Mouse (Mus musculus) T-helper 1 cell (primary cell): ENCODE results near the gene Vegfb.

Experiments
- in situ Hi-C: fragments of 300-600 bp; cut with MboI, MseI; formaldehyde crosslinking; loops from one replicate; pipeline ENCODE4 v1.15.1; 2025; ENCODE audit warnings: high pct_unique_total_duplicates

The Vegfb gene

DNA sequence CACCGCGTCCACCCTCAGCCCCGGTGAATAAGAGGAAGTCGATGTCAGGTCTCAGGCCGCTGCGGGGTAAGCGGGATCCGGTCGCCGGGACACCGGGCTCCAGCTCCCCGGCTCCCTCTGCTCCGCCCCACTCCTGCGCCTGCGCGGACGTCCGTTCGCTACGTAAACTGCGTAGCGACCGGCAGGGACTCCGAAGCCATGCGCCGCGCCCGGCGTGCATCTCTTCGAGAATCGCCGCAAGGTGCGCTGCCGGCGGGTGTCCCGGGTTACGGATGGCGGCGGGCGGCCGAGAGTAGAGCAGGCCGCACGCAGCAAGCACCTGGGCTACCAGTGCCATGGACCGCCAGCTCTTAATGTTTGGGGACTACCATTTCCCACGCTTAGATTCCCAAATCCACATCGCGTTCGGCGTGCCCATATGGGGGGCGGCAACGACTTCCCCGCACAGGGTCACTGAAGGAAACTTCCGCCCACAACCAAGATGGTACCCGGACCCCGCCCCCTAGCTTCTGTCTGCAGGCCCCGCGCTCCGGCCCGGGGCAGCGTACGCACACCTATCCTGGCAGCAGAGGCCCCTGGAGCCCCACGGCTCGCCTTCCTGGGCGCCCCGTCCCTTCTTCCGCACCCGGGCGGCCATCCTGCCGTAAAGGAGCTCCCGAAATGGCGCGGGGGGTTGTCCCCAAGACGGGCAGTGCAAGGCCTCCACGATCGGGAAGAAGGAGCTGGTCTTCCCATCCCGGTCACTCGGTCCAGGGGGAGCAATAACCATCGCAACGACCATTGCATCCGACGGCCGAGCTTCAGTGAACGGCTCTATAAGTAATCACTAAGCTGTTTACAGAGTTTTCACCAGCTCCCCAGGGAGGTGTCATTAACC lies 45.8 kb downstream of the Vegfb start, which contains the start of gene Bad:
Bad (plus strand) TSS at position 490 of the 877 bp plus-strand sequence.
- in situ Hi-C loops, result no loop called here

DNA sequence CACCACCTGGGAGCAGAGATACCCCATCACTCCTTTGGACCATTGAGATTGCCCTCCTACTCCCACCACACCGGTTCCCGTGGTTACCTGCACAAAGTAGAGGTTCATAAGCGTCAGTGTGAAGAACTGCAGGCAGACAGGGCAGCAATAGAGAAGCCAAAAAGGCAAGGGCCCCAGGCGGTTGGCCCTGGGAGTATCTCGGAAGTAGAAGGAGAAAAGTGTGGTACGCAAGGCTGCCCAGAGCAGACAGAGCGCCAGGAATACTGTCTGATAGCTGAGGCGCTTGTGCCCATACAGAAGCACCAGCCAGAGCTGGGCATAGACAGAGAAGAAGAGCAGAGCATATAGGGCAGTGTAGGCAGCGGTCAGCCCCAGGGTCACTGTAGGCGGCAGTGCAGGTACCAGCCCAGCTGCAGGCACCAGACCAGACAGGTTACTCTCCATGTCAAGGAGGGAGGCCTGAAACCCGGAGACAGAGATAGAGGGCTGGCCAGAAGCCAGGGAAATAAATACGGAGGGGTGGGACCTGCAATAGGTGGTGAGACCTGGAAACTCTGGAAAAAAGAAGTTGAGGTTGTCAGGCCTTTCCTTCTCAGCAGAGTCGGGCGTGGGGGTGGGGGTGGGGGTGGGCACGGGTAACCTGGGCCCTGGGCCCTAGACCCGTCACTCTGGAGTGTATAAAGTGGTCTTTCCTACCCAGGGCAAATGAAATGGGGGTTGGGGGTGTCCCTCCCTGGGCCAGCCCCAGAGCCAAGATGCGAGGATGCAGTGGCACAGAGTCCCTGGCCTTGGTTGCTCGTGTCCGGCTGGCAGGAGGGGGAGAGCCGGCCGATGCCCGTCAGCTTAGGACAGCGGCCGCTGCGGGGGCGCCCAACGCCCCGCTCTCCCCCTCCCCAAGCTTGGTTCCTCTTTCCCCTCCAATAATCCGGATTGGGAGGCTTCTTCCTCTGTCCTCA lies 46.8 kb downstream of the Vegfb start:
- in situ Hi-C loops, result no loop called here

DNA sequence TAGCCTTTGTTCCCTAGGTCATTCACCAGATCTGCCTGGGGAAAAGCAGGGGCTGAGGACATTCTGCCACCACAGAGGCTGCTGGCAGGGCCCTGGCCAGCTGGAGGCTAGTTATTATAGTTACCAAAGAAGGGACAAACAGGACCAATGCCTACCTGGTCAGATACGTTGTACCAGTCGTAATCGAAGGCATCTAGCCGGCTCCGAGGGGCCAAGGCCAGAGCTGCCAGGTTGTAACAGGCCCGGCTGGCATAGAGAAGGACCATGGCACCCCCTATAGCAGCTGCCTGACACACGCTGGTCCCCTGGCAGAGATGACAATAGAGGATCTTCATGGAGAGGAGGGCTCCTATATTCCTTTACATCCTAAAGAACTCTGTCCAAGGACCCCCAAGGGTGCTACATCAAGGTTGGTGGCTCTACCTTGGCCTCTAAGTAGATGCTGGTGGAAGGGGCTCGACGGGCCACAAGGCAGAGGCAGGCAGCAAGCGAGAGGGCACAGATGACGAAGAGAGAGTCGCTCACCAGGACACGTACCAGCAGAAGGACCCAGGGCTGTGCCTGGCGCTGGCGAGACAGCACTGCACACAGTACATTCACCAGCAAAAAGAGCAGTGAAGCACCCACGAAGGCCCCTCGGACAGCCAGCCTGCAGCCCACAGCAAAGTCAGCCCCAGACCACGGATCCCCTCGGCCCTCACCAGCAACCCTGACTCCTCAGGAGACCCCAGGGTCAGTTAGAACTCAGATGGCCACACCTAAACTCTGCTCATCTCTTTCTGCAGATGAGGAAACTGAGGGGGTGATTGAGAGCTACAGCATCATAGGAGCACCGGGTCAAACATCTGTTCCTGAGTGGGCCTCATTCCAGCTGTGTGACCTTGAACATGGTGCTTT lies 48.1 kb downstream of the Vegfb start:
- in situ Hi-C loops, result loop anchor here (10.0 kb wide), 1 partner anchor 285 kb away; no protein-coding TSS in a partner anchor

DNA sequence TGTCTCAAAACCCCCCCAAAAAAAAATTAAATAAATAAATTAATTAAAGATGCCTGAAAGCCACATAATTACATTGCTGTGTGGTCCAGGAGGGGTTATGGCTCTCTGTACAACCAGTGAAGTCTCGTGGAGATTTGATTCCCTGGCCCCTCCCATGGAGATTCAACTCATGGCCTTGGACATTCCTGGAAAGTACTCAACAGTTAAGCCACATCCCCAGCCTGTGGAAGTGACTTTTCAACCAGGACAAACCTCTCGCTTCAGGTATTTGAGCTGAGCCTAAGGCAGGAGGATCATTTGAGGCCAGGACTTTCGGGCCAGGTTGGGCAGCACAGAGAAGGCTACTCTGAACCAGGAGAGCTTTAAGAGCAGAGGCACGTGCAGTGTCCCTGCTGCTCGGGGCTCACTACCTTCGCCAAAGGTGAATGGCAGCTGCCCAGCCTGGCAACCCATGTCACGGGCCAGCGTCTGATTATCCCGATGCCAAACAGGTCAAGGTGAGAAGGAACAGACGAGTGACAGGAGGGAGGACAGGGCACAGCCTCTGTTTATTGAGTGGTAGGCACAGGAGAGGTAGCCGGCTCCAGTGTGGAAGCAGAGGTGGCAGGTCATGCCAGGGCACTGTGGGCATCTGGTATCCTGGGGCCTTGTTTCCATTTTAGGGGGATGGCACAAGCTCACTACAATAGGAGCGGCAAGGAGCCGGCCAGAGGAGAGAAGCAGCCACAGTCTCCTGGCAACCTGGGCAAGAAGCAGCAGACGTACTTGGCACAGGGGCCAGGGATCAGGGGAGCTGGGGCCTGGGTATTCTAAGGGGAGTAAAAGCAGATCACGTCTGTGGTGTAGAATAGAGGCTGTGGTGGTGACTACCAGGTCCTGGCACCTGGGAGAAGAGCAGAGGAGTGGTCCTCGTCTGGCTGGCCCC lies 49.6 kb downstream of the Vegfb start:
- in situ Hi-C loops, result loop anchor here (10.0 kb wide), 1 partner anchor 283 kb away; no protein-coding TSS in a partner anchor

DNA sequence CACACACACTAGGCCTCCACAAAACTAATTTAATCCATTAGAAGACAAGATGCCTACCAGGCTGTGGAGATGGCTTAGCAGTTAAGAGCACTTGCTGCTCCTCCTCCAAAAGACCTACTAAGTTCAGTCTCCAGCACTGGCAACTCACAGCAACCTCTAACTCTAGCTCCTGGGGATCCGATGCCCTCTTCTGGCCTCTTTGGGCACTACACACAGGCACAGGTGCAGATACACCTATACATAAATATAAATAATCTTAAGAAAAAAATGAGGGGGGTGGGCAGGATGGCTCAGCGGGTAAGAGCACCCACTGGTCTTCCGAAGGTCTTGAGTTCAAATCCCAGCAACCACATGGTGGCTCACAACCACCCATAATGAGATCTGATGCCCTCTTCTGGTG lies 51.2 kb downstream of the Vegfb start:
- in situ Hi-C loops, result loop anchor here (10.0 kb wide), 1 partner anchor 281 kb away; no protein-coding TSS in a partner anchor

DNA sequence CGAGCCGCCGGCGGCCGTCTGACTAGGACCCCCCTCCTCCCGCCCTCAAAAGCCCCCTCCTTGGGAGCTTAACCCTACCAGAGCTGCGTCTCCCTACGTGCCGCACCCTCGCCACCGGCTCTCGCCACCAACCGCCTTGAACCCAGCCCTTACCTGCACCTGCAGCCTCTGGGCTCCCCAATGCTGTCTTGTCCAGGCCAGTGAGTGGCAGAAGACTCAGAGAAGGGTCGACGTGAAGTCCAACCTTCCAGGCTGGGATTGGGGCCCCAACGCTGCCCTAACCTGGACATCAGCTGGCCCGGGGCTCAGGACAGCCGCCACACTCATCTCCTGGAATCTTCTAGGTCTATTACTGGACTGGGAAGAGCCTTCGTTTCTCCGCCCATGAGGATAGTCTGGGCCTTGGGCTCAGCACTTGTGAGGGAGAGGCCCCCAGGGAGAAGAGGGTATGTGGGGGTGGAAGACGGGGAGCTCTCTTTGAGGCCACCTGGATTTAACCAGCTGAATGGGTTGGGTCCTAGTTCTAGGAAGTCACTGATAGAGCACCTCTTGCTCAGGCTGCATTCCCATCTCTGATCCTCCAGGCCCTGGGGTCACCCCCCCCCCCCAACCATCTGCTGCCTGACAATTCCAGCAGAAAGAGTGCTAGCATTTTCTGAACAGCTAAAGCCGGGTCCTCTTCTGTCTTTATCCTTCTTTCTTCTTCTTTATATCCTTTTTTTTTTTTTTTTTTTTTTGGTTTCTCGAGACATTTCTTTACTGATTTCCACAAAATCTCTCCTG lies 53.1 kb downstream of the Vegfb start, which contains the start of gene Kcnk4:
Kcnk4 (minus strand) TSS at position 321 of the 783 bp plus-strand sequence.
- in situ Hi-C loops, result loop anchor here (10.0 kb wide), 1 partner anchor 280 kb away; no protein-coding TSS in a partner anchor

DNA sequence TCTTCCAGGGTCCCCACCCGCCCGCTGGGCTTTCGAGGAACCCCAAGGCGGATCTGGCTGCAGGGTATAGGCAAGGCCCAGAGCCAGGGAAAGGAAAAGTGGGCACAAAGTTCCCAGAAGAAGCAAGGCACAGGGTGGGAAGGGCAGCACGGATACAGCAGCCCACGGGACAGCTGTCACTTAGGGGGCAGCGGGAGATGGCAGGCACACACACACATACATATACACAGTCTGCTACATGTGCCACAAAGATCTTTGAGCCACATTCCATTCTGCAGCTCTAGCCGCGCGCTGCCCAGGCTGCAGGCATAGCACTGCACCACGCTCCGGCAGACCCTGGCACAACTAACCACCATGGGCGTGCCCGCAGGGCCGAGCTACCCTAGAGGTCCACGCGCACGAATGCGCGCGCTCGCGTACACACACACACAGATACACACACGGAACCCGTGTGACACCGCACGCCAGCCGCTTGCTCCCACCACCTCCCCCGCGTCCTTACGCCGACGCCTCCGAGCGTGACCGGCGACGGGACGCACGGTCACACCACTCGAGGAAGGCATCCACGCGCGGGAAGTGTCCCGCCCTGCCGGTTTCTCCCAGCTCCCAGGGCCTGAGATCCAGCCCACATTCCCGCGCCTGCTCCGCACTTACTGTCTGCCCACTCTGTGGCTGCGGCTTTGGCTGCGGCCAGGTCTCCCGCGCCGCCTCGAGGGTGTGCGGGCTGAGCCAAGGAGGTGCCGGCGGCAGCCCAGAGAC lies 53.8 kb downstream of the Vegfb start:
- in situ Hi-C loops, result loop anchor here (10.0 kb wide), 1 partner anchor 279 kb away; no protein-coding TSS in a partner anchor

DNA sequence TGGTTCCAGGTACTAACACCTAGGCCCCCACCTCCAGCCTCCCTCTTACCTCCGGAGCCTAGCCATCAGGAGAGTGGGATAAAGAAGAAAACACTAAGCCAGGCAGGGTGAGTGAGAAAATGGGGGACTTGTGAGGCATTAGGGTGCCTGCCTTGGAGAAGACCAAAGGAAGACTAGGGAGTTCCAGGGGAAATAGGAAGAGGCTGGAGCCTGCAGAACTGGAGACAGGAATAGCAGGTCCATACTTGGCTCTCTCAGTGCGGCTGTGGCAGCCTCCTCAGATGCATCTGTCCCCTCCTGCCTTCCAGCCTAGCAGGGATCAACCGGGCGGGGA lies 54.4 kb downstream of the Vegfb start:
- in situ Hi-C loops, result loop anchor here (10.0 kb wide), 1 partner anchor 278 kb away; no protein-coding TSS in a partner anchor
